Mouse (Mus musculus): ENCODE data around the gene Pdk2.

Gene Pdk2

GRCm38 (mm10) chr11:94986435-94986834 lies 54.7 kb downstream of the Pdk2 start:
- DNase-seq = no peak

GRCm38 (mm10) chr11:94985822-94986221 lies 55.3 kb downstream of the Pdk2 start:
- DNase-seq = no peak

GRCm38 (mm10) chr11:94985140-94985539 lies 56.0 kb downstream of the Pdk2 start:
- peak in 1 of 2 experiments; percentile 49 for DNase-seq

GRCm38 (mm10) chr11:94979462-94980179 lies 61.5 kb downstream of the Pdk2 start:
- no peak for DNase-seq

- peak; percentile 96 to 98 for DNase-seq
These were observed 62.2 kb downstream of the Pdk2 start for GRCm38 (mm10) chr11:94978947-94979346.

- DNase-seq = no peak
These were observed 62.8 kb downstream of the Pdk2 start for GRCm38 (mm10) chr11:94978178-94978915.
